In genomic region chr11:115103470-115104413, GRCm38 (mm10) we compare ENCODE assay signal across 22 mouse cellular contexts. TPM values are rescaled to one million over a fixed set of nuclear protein-coding genes. Genes with fewer than 3 reads are reported as not detected.
A peak's percentile ranks its signal among the peaks of the same experiment; 100 is the strongest.
DNase-seq lines count a peak whose midpoint lies in the region; ATAC-seq lines count a peak whose summit lies in the region.
"Had no signal": no experiment of that assay in that cellular context is flagged by ENCODE, and none has a peak within 500 bp of the region (broad histone marks: within the 10 kb centered on the region; RNA-seq: fewer than 3 reads in every experiment).

No protein-coding gene starts in this region.

- H3K4me1 ChIP-seq in forebrain, embryonic 16.5 days (replicated peaks; ENCODE audit: control insufficient read depth, insufficient read depth, low read length) = 0 out of 2 replicates have a peak, but pooled peaks cover 4% of the 10 kb centered on the region

- H3K27ac ChIP-seq in forebrain, embryonic 16.5 days (ENCODE audit: low read length) = no peak overlapping the region
- H3K27ac ChIP-seq: forebrain, embryonic 15.5 days; heart, embryonic 10.5 days; left cerebral cortex, adult 2 months; lung, embryonic 15.5 days; midbrain, embryonic 15.5 days had no signal

- H3K4me2 ChIP-seq in forebrain, embryonic 16.5 days (ENCODE audit: low read length) = no peak overlapping the region
- H3K4me2 ChIP-seq: forebrain, embryonic 15.5 days; liver, embryonic 11.5 days; lung, embryonic 15.5 days; midbrain, embryonic 15.5 days had no signal

- no peak for ATAC-seq in forebrain, embryonic 16.5 days
- ATAC-seq: activated CD4-positive, CD25-positive, alpha-beta regulatory T cell, adult 4 months; forebrain, embryonic 15.5 days; hindbrain, embryonic 16.5 days; midbrain, embryonic 15.5 days had no signal

- DNase-seq in cerebellum, adult 9-11 months = peak; percentile 16
- no peak for DNase-seq in cerebellum, postnatal 10 days
- DNase-seq in embryo, embryonic 10 days (ENCODE audit: low spot score) = peak; percentile 76
- DNase-seq in hindlimb bud, embryonic 11.5 days (ENCODE audit: extremely low spot score, low read depth, low spot score) = peak; percentile 61
- DNase-seq in thymus, postnatal 14 days = no peak
- no peak for DNase-seq in thymus, postnatal 25 days
- DNase-seq in right cerebral cortex, postnatal 4 days = no peak
- DNase-seq: cerebellum, postnatal 25 days; heart, postnatal 36 days; kidney, adult 8-10 months; right cerebral cortex, postnatal 25 days; thymus, adult 18-20 months had no signal

- H3K36me3 ChIP-seq in forebrain, embryonic 16.5 days (ENCODE audit: control insufficient read depth, insufficient read depth) = no peaks in the 10 kb centered on the region
- H3K36me3 ChIP-seq: forebrain, embryonic 15.5 days; heart, embryonic 10.5 days; lung, embryonic 15.5 days; midbrain, embryonic 15.5 days had no signal

- H3K9me3 ChIP-seq in forebrain, embryonic 16.5 days (ENCODE audit: control insufficient read depth, low read length) = no peaks in the 10 kb centered on the region
- H3K9me3 ChIP-seq: forebrain, embryonic 15.5 days; heart, embryonic 10.5 days; lung, embryonic 15.5 days; midbrain, embryonic 15.5 days had no signal

- H3K9ac ChIP-seq in forebrain, embryonic 16.5 days (replicated peaks; ENCODE audit: low read depth, low read length) = no peak overlapping the region
- H3K9ac ChIP-seq: forebrain, embryonic 15.5 days; lung, embryonic 15.5 days; midbrain, embryonic 15.5 days had no signal

- H3K4me3 ChIP-seq in forebrain, embryonic 16.5 days (replicated peaks; ENCODE audit: low read length) = no peak overlapping the region
- H3K4me3 ChIP-seq: forebrain, embryonic 15.5 days; heart, embryonic 10.5 days; left cerebral cortex, adult 2 months; lung, embryonic 15.5 days; midbrain, embryonic 15.5 days had no signal

- 91% methylated on average over 23 of the region's 25 CpGs for WGBS in forebrain, embryonic 16.5 days

- no peaks in the 10 kb centered on the region for H3K27me3 ChIP-seq in forebrain, embryonic 16.5 days (replicated peaks; ENCODE audit: control insufficient read depth, insufficient read depth, low read length)
- H3K27me3 ChIP-seq: forebrain, embryonic 15.5 days; lung, embryonic 15.5 days; midbrain, embryonic 15.5 days had no signal

RNA-seq across cellular contexts. Expression of gene Rab37, which starts 12.5 kb away (rescaled TPM):
- polyA plus RNA-seq in forebrain, embryonic 16.5 days (2015; fragmentation: Nextera tagmentation; extraction: Ambion mirVana) = 0.85 and 1.1 TPM in 2 replicates

RNA-seq across cellular contexts. Expression of gene Cd300lf, which starts 30.1 kb away (rescaled TPM):
- 0.27 TPM in 1 of 2 replicates, not detected in the other for polyA plus RNA-seq in forebrain, embryonic 16.5 days (2015; fragmentation: Nextera tagmentation; extraction: Ambion mirVana)
- polyA plus RNA-seq: forebrain, embryonic 15.5 days; neural tube, embryonic 11.5 days had no signal

RNA-seq across cellular contexts. Expression of gene Cd300e, which starts 41.8 kb away (rescaled TPM):
- not detected in 2 replicates for polyA plus RNA-seq in forebrain, embryonic 16.5 days (2015; fragmentation: Nextera tagmentation; extraction: Ambion mirVana)
- polyA plus RNA-seq: activated CD4-positive, CD25-positive, alpha-beta regulatory T cell, adult 4 months; forebrain, embryonic 15.5 days; midbrain, embryonic 15.5 days; neural tube, embryonic 11.5 days had no signal

RNA-seq across cellular contexts. Expression of gene Cd300ld3, which starts 55.5 kb away (rescaled TPM):
- polyA plus RNA-seq in forebrain, embryonic 16.5 days (2015; fragmentation: Nextera tagmentation; extraction: Ambion mirVana) = not detected in 2 replicates
- polyA plus RNA-seq: activated CD4-positive, CD25-positive, alpha-beta regulatory T cell, adult 4 months; forebrain, embryonic 15.5 days; heart, embryonic 10.5 days; hindbrain, embryonic 16.5 days; liver, embryonic 11.5 days; lung, embryonic 15.5 days; midbrain, embryonic 15.5 days; neural tube, embryonic 11.5 days had no signal

RNA-seq across cellular contexts. Expression of gene Slc9a3r1, which starts 59.4 kb away (rescaled TPM):
- polyA plus RNA-seq in forebrain, embryonic 16.5 days (2015; fragmentation: Nextera tagmentation; extraction: Ambion mirVana) = 49.9 and 57.3 TPM in 2 replicates

Comparison
In these comparisons a context has a peak if more than half of its experiments do, and no peak if none do; other contexts are left out.
1. DNase-seq: peak in cerebellum, adult 9-11 months (single experiment), embryo, embryonic 10 days (single experiment) and hindlimb bud, embryonic 11.5 days (single experiment); none in cerebellum, postnatal 10 days (0 of 2), thymus, postnatal 14 days (single experiment), thymus, postnatal 25 days (single experiment) and right cerebral cortex, postnatal 4 days (single experiment).